Comparison of ENCODE assay signal across 12 mouse cellular contexts in genomic region chr16:33261584-33262061, GRCm38 (mm10). TPM values are rescaled to one million over a fixed set of nuclear protein-coding genes. Genes with fewer than 3 reads are reported as not detected.
DNase-seq lines count a peak whose midpoint lies in the region; ATAC-seq and TF ChIP-seq lines count a peak whose summit lies in the region.
"Had no signal": no experiment of that assay in that cellular context is flagged by ENCODE, and none has a peak within 500 bp of the region (broad histone marks: within the 10 kb centered on the region; RNA-seq: fewer than 3 reads in every experiment).

No protein-coding gene starts in this region.

- WGBS in lung, embryonic 15.5 days: 38% methylated on average over 2 of the region's 2 CpGs
- 8% methylated on average over 2 of the region's 2 CpGs for WGBS in lung, adult 2 months
- WGBS in intestine, embryonic 16.5 days: 43% methylated on average over 2 of the region's 2 CpGs
- WGBS in forebrain, embryonic 15.5 days: 93% methylated on average over 2 of the region's 2 CpGs

- DNase-seq in lung, adult 2 months: no peak
- peak; percentile 58 for DNase-seq in naive thymus-derived CD4-positive, alpha-beta T cell, adult 2 months (ENCODE audit: low read depth)
- DNase-seq in frontal cortex, postnatal 14 days (ENCODE audit: low spot score in 2 of 2): no peak
- no peak for DNase-seq in left cerebral cortex, postnatal 14 days (ENCODE audit: low spot score in 2 of 2)
- DNase-seq: cerebellum, adult 2 months; midbrain, embryonic 14.5 days; right cerebral cortex, postnatal 4 days had no signal

- no peak for TF ChIP-seq CTCF in lung, adult 2 months (IDR thresholded peaks at IDR 0.05; ENCODE audit: insufficient read depth, low read length)
- no peak for TF ChIP-seq CTCF in bone marrow macrophage, adult 2 months (IDR thresholded peaks at IDR 0.05; ENCODE audit: low read depth, low read length)

- H3K4me2 ChIP-seq in lung, embryonic 15.5 days: no peak overlapping the region
- H3K4me2 ChIP-seq in intestine, embryonic 16.5 days (ENCODE audit: low read depth, low read length): no peak overlapping the region
- no peak overlapping the region for H3K4me2 ChIP-seq in forebrain, embryonic 15.5 days (replicated peaks)

- intact Hi-C loops in left cerebral cortex, postnatal 14 days (cut with DNase I): no loop called here

- no peak overlapping the region for H3K4me3 ChIP-seq in lung, embryonic 15.5 days
- H3K4me3 ChIP-seq in lung, adult 2 months (replicated peaks; ENCODE audit: extremely low read depth, low read depth, low read length): no peak overlapping the region
- H3K4me3 ChIP-seq in bone marrow macrophage, adult 2 months (ENCODE audit: insufficient read depth, low read length): no peak overlapping the region
- H3K4me3 ChIP-seq in intestine, embryonic 16.5 days (ENCODE audit: low read length): no peak overlapping the region
- no peak overlapping the region for H3K4me3 ChIP-seq in forebrain, embryonic 15.5 days

- TF ChIP-seq POLR2A in lung, adult 2 months (IDR thresholded peaks at IDR 0.05; ENCODE audit: borderline replicate concordance, extremely low read depth, low read depth, low read length): no peak
- TF ChIP-seq POLR2A in bone marrow macrophage, adult 2 months (IDR thresholded peaks at IDR 0.05; ENCODE audit: borderline replicate concordance, low read depth, low read length): no peak

- H3K36me3 ChIP-seq in lung, embryonic 15.5 days: peaks cover 32% of the 10 kb centered on the region
- no peaks in the 10 kb centered on the region; the same call in 1 of the 2 replicates for H3K36me3 ChIP-seq in intestine, embryonic 16.5 days (ENCODE audit: control insufficient read depth, insufficient read depth, low read length)
- peaks cover 26% of the 10 kb centered on the region for H3K36me3 ChIP-seq in forebrain, embryonic 15.5 days

- H3K4me1 ChIP-seq in lung, embryonic 15.5 days: peaks cover 31% of the 10 kb centered on the region
- H3K4me1 ChIP-seq in lung, adult 2 months (ENCODE audit: control insufficient read depth, insufficient read depth, low read length): peaks cover 25% of the 10 kb centered on the region
- peaks cover 26% of the 10 kb centered on the region for H3K4me1 ChIP-seq in bone marrow macrophage, adult 2 months (ENCODE audit: control insufficient read depth, insufficient read depth, low read length)
- peaks cover 20% of the 10 kb centered on the region for H3K4me1 ChIP-seq in intestine, embryonic 16.5 days (ENCODE audit: control insufficient read depth, insufficient read depth, low read length)
- no peaks in the 10 kb centered on the region for H3K4me1 ChIP-seq in forebrain, embryonic 15.5 days

- H3K9me3 ChIP-seq in lung, embryonic 15.5 days: no peaks in the 10 kb centered on the region
- H3K9me3 ChIP-seq in intestine, embryonic 16.5 days (ENCODE audit: control insufficient read depth, low read length): no peaks in the 10 kb centered on the region
- no peaks in the 10 kb centered on the region for H3K9me3 ChIP-seq in forebrain, embryonic 15.5 days

- ATAC-seq in lung, embryonic 15.5 days (ENCODE audit: borderline replicate concordance, extremely low read depth, low FRiP score, low TSS enrichment): peak; percentile 52; the same call in 1 of the 2 replicates
- ATAC-seq in intestine, embryonic 16.5 days: no peak
- ATAC-seq in forebrain, embryonic 15.5 days (replicated peaks): no peak
- ATAC-seq: Patski had no signal

- H3K27ac ChIP-seq in lung, embryonic 15.5 days: peak overlapping the region; percentile 53
- peak overlapping the region; percentile 62 for H3K27ac ChIP-seq in bone marrow macrophage, adult 2 months (ENCODE audit: insufficient read depth, low read depth, low read length)
- peak overlapping the region; percentile 47; the same call in 1 of the 2 replicates for H3K27ac ChIP-seq in intestine, embryonic 16.5 days (ENCODE audit: low read length)
- no peak overlapping the region for H3K27ac ChIP-seq in forebrain, embryonic 15.5 days (replicated peaks)

- no peak overlapping the region for H3K9ac ChIP-seq in lung, embryonic 15.5 days
- no peak overlapping the region for H3K9ac ChIP-seq in intestine, embryonic 16.5 days (ENCODE audit: low read depth, low read length)
- no peak overlapping the region for H3K9ac ChIP-seq in forebrain, embryonic 15.5 days (replicated peaks)

- H3K27me3 ChIP-seq in lung, embryonic 15.5 days: no peaks in the 10 kb centered on the region
- no peaks in the 10 kb centered on the region for H3K27me3 ChIP-seq in intestine, embryonic 16.5 days (replicated peaks; ENCODE audit: control insufficient read depth, insufficient read depth, low read length)
- H3K27me3 ChIP-seq in forebrain, embryonic 15.5 days: no peaks in the 10 kb centered on the region
- H3K27me3 ChIP-seq: Patski had no signal

RNA-seq across cellular contexts. Expression of gene Snx4, which starts 10.4 kb away (rescaled TPM):
- 114 and 117 TPM in 2 replicates for polyA plus RNA-seq in lung, embryonic 15.5 days (2015; fragmentation: Nextera tagmentation; extraction: Ambion mirVana)
- polyA plus RNA-seq in lung, adult 2 months (2012; rRNA removed): 13.5 and 25.3 TPM in 2 replicates
- polyA plus RNA-seq in bone marrow macrophage, adult 2 months (2012; ENCODE audit: insufficient read depth, insufficient read length, missing spikeins): 63.4 and 65.9 TPM in 2 replicates
- 89.3 and 95.9 TPM in 2 replicates for polyA plus RNA-seq in intestine, embryonic 16.5 days (2015; fragmentation: Nextera tagmentation; extraction: Ambion mirVana)
- polyA plus RNA-seq in forebrain, embryonic 15.5 days (2015; fragmentation: Nextera tagmentation; extraction: Ambion mirVana): 74.1 and 79.4 TPM in 2 replicates
- 10 to 100 TPM; 46.5 to 49.7 TPM for total RNA-seq in left cerebral cortex, postnatal 14 days (2021)
